Mouse (Mus musculus): ENCODE data around the gene Zfp950.

Zfp950 gene

GRCm38 (mm10) chr19:61056783-61057410 lies 83.7 kb downstream of the Zfp950 start:
- DNase-seq (ENCODE audit: low spot score in 2 of 2), result no peak

- DNase-seq (ENCODE audit: low spot score in 2 of 2), result no peak
Observed at GRCm38 (mm10) chr19:61052786-61053185, 87.9 kb downstream of the Zfp950 start.

DNA sequence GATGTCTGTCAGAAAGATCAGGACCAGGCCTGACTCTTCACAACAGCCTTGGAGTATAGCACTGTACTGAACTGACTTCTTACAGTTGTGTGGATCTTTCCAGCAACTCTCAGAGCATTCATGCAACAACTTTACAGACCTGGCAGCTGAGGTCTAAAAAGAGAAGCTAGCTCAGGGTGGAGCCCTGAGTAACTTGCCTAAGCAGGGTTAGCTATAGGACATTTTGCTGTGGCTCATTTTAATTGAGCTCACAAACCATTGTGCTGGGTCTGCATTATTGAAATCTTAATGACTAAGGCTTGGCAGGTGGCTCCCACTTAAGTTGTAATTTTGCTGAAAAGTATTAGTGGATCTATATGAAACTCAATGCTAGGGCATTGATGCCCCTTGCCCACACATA lies 88.6 kb downstream of the Zfp950 start:
- DNase-seq (ENCODE audit: low spot score in 2 of 2), result no peak

DNA sequence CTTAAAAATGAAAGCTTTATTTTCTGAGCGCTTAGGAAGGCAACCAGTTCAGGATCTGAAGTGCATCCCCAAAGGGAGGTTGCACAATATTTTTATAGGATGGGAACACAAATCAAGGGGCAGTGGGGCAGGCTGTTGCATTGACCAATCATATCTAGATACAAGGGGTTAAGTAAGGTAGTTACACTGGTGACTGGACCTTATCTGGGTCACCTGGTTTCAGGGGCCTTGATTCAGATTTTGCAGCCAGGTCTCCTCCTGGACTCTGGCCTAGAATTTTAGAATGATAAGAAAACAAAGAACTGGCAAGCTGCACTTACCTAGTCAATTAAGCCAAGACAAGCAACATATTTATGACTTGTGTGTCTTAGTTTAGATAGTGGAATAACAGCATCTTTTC lies 89.5 kb downstream of the Zfp950 start:
- no peak for DNase-seq (ENCODE audit: low spot score in 2 of 2)

DNA sequence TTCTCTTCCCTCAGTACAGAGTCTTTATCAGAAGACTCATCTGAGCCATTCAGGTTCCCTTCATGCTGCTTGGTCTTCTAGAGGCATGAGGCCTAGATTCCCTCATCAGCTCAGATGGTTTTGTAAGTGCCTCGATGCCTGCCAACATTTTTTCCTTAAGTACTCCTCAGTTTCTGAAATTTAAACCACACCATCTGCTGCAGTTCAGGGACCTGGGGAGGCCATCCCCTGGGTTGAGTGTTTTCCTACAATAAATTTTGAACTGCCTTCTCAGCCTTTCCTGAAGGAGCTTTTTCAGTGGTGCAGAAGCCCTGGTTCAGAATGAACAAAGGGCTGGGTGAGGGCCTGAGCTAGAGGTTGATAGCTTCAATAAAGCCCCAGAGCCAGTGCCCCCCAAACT lies 91.2 kb downstream of the Zfp950 start:
- DNase-seq (ENCODE audit: low spot score in 2 of 2), result no peak

DNA sequence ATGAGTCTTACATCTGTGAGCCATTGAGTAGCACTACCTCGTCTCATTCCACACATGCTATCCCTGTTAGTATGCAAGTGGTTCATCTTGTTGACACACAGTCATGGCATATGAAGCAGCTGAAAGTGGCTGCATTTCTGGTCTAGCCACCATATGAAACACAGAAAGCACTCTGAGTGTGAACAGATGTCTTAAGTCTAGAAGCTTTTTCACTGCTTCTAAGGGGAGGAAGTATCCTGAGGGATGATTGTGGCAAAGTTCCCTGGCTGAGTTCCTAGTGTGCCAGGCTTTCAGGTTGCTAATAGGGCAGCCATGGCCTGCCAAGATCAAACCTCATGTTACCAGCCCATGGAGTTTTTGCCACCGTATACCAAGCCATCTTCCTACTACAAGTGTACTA lies 92.0 kb downstream of the Zfp950 start:
- peak; percentile 30 to 33 for DNase-seq (ENCODE audit: low spot score in 2 of 2)

- DNase-seq (ENCODE audit: low spot score in 2 of 2), result no peak
Observed at GRCm38 (mm10) chr19:61039151-61039550, 101.5 kb downstream of the Zfp950 start.

DNA sequence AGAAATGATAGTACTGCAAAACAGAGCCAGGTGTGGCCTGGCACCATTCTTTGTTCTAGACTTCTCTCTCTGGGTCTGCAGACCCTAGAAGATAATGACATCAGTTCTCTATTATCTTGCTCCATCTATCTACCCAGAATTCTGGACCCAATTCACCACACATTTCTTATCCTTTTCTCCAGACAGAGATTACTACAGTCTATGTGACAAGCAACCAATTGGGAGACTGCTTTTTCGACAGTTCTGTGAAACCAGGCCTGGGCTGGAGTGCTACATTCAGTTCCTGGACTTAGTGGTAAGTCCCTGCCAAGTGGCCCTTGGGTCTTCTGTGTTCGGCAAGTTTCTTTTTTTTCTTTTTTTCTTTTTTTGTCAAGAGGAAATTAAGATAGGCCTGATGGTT lies 109.1 kb downstream of the Zfp950 start:
- DNase-seq (ENCODE audit: low spot score in 2 of 2), result no peak

GRCm38 (mm10) chr19:61021939-61022566 lies 118.6 kb downstream of the Zfp950 start:
- DNase-seq (ENCODE audit: low spot score in 2 of 2), result no peak

- no peak for DNase-seq (ENCODE audit: low spot score in 2 of 2)
Observed at GRCm38 (mm10) chr19:61021502-61021901, 119.1 kb downstream of the Zfp950 start.

DNA sequence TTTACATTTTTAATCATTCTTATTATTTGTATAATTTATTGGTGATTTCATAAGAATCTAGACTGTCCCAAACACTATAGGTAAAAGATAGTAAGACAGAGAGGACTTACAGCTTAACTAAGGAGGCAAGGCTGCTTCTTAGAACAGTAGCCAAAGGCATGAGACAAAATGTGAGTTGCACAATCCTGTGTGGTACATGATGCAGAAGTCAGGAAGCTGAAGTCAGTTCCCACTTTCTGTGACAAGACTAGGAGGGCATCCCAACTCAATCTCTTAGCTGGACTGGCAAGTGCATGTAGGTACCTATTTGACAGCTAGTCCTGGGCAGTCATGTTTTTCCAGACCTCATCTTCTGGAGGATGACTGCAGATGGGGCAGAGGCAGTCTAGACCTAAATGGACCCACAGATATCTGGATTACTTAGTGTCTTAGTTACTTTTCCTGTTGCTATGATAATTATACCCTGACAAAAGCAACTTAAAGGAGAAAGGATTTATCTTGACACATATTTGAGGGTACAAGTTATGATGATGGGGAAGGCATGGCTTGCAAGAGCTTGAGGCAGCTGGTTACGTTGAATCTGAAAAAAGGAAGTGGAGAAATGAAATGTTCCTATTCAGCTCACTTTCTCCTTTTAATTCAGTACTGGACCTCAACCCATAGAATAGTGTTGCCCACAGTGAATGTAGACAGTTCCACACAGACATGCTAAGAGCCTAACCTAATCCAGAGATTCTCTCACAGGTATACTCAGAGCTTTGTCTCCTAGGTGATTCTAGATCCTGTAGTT lies 123.0 kb downstream of the Zfp950 start:
- no peak for DNase-seq (ENCODE audit: low spot score in 2 of 2)

DNA sequence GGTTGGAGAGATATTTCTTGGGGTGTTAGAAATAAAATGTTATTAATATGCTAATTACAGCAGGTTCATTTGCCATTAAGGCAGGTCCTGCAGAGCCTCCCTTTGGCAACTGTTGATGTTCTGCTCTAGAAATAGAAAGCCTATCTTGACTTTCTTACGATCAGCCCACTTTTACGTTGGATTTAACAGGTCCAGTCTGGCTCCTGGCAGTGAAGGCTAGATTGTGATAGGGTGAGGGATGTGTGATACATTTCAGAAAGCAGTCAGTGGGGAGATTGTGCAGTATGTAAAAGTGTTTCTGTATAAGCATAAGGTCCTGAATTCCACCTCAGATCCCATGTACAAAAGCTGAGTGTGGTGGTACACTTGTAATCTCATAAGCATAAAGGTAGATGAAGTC lies 131.4 kb downstream of the Zfp950 start:
- DNase-seq (ENCODE audit: low spot score in 2 of 2), result no peak
